Mouse (Mus musculus) naive thymus-derived CD4-positive, alpha-beta T cell, adult 5 months (primary cell): ENCODE measurements around the gene Gm20671. TPM values are rescaled to one million over a fixed set of nuclear protein-coding genes. Genes with fewer than 3 reads are reported as not detected.

Experiments
- polyA plus RNA-seq: library from polyadenylated mRNA; unstranded; fragments of 100-300 nt; shearing (Covaris generic); gene quantifications from one replicate; pipeline ENCODE4 v1.2.1, GENCODE M21; 2017

The Gm20671 gene
- polyA plus RNA-seq: not detected

DNA sequence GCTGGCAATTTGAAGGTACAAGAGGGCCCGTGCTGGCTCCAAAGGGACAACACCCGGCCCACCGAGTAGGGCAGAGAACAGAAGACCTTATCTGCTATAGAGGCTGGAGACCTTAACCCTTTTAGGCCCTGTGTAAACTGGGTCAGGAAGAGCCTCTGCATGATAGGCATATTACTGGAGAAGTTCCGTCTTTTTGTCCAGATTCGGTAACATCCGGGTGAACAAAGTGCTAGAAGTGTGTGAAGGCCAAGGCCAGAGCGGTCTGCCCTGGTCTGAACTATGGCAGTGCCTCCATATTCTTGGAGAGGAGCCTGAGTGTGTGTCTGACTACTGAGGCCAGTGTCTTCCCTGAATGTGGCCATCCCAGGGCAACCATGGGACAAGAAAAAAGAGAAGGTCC, at the start of gene Gm20671:
Gene Gm20671 (minus strand): TSS at position 101 of the 400 bp plus-strand sequence.

GRCm38 (mm10) chr5:32863253-32864228, 36.6 kb upstream of the Gm20671 start, which contains the start of gene Depdc5:
Depdc5 (plus strand) TSS chr5:32863701.

GRCm38 (mm10) chr5:32853731-32854507, 27.0 kb upstream of the Gm20671 start, which contains the start of gene Prr14l:
Prr14l (minus strand) TSS chr5:32854256.

DNA sequence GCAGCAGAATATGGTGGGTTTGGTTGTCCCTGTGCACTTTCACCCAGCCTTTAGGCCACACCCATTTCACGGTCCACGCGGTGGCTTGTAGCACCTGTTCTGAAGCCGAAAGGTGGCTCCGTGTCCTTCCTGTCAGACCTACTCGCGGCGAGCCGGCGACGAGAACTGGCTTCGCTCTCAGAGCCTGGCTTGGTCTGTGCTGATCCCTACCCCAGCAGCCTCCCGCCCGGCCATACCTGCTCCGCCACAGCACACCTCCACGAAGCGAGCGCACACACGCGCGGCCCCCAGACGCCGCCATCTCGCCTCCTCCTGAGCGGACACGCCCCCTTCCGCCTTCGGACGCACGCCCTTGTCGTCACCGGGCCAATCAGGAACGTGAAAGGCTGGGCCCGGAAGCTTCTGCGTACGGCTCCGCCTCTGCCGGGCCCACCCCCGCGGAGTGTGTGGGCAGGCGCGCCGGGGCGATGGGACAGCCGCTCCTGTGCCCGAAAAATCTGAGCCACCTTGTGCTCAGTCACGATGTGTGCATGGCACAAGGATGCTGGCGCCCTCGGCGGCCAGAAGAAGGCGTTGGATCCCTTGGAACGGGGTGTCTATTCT, 41.5 kb downstream of the Gm20671 start, which contains the start of gene Pisd:
Gene Pisd (minus strand): TSS at position 334 of the 603 bp plus-strand sequence.

Other genes with a start within 250 kb of the Gm20671 start
- 3.6 TPM for gene Yes1, start 215.9 kb downstream of the Gm20671 start, polyA plus RNA-seq
- gene Pisd, start 41.5 kb downstream of the Gm20671 start, polyA plus RNA-seq: 95.9 TPM
- 22.0 TPM for gene Prr14l, start 27.1 kb upstream of the Gm20671 start, polyA plus RNA-seq
- 29.1 TPM for gene Depdc5, start 36.6 kb upstream of the Gm20671 start, polyA plus RNA-seq
- 270 TPM for gene Ywhah, start 191.7 kb upstream of the Gm20671 start, polyA plus RNA-seq